Mouse (Mus musculus) lung, postnatal 0 days (tissue): Measurements from ENCODE around the gene Batf2.

Experiments
- CTCF ChIP-seq: IDR thresholded peaks from 2 replicates; pipeline ENCODE4 v1.5.1; 2016; ENCODE audit warnings: antibody characterized with exemption, mild to moderate bottlenecking
- EP300 ChIP-seq: IDR thresholded peaks from 2 replicates; pipeline ENCODE4 v1.6.1; 2016; ENCODE audit warnings: antibody characterized with exemption, mild to moderate bottlenecking, control low read depth

DNA sequence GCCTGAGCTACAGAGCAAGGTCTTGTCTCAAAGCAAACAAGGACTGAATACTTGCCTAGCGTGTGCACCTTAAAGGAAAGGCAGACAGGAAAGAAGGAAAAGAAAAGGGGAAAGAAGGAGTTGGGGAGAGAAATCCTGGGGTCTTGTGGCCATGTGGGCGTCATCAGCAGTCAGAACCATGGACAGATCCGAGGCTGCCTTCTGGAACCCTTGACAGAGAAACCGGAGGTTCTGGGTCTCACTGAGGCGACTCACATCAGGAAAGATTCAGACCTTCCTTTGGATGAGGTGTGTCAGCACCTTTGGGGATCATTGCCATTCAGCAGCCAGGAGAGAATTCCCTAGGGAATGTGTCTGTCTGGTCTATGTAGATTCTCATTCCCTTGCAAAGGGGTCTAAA is 40.8 kb downstream of the Batf2 start:
- TF ChIP-seq CTCF (no peak), EP300 (no peak)
